Mouse (Mus musculus) intestine, embryonic 15.5 days (tissue): ENCODE data around the gene Arhgap6. TPM values are rescaled to one million over a fixed set of nuclear protein-coding genes. Genes with fewer than 3 reads are reported as not detected.

Source experiments
- ATAC-seq: fragments of 200-750 bp; cut with Nextera tagmentation; 2 replicates; pipeline ENCODE4 v1.8.0; 2017; ENCODE audit warnings: moderate TSS enrichment, moderate library complexity
- H3K27ac ChIP-seq: fragments of 300-500 bp; sonication (generic); 2 replicates; pipeline ENCODE4 v1.5.1; 2015; ENCODE audit warnings: mild to moderate bottlenecking, inconsistent platforms
- H3K27me3 ChIP-seq: fragments of 300-500 bp; sonication (generic); replicated peaks from 2 replicates; pipeline ENCODE4 v1.6.1; 2015; ENCODE audit warnings: inconsistent platforms
- H3K36me3 ChIP-seq: fragments of 300-500 bp; sonication (generic); 2 replicates; pipeline ENCODE4 v1.6.1; 2015; ENCODE audit warnings: inconsistent platforms
- H3K4me1 ChIP-seq: fragments of 300-500 bp; sonication (generic); replicated peaks from 2 replicates; pipeline ENCODE4 v1.6.1; 2015; ENCODE audit warnings: inconsistent platforms
- H3K4me2 ChIP-seq: fragments of 300-500 bp; sonication (generic); replicated peaks from 2 replicates; pipeline ENCODE4 v1.6.1; 2015; ENCODE audit warnings: mild to moderate bottlenecking, inconsistent platforms
- H3K4me3 ChIP-seq: fragments of 300-500 bp; sonication (generic); replicated peaks from 2 replicates; pipeline ENCODE4 v1.5.1; 2015; ENCODE audit warnings: inconsistent platforms
- H3K9ac ChIP-seq: fragments of 300-500 bp; sonication (generic); 2 replicates; pipeline ENCODE4 v1.6.1; 2015; ENCODE audit warnings: inconsistent platforms
- H3K9me3 ChIP-seq: fragments of 300-500 bp; sonication (generic); 2 replicates; pipeline ENCODE4 v1.6.1; 2016; ENCODE audit warnings: inconsistent platforms
- WGBS: fragments of 180-500 bp; shearing (Covaris S2); methylation state at CpG from one replicate; pipeline ENCODE4 v1.1.7; 2015; 5-methylcytosine and 5-hydroxymethylcytosine counted together
- polyA plus RNA-seq: library from polyadenylated mRNA; unstranded; fragments of >200 nt; fragmentation: Nextera tagmentation; extraction: Ambion mirVana; gene quantifications from 2 replicates; pipeline ENCODE4 v1.2.1, GENCODE M21; 2015

Arhgap6 gene
- polyA plus RNA-seq, 1 experiment from 2014 or later: 5.6 TPM

- WGBS: 15% methylated on average over 32 of the region's 32 CpGs
- no peak overlapping the region for H3K27ac ChIP-seq
- peak; percentile 98 for ATAC-seq
- peak overlapping the region; percentile 48 for H3K4me3 ChIP-seq
- peak overlapping the region; percentile 45 for H3K9ac ChIP-seq
- 0 out of 2 replicates have a peak, but pooled peaks cover 8% of the 10 kb centered on the region for H3K27me3 ChIP-seq
- H3K36me3 ChIP-seq: no peaks in the 10 kb centered on the region
- no peaks in the 10 kb centered on the region for H3K4me1 ChIP-seq
- H3K9me3 ChIP-seq: no peaks in the 10 kb centered on the region
- H3K4me2 ChIP-seq: peak overlapping the region; percentile 63
Measured at GRCm38 (mm10) chrX:169036403-169037296, 241.8 kb downstream of the Arhgap6 start.

GRCm38 (mm10) chrX:169037401-169037800, 242.5 kb downstream of the Arhgap6 start:
- no peak overlapping the region for H3K9ac ChIP-seq
- 51% methylated on average over 4 of the region's 4 CpGs for WGBS
- no peak overlapping the region for H3K27ac ChIP-seq
- ATAC-seq: no peak
- H3K4me3 ChIP-seq: peak overlapping the region; percentile 48
- no peaks in the 10 kb centered on the region for H3K9me3 ChIP-seq
- peak overlapping the region; percentile 63 for H3K4me2 ChIP-seq
- H3K27me3 ChIP-seq: 0 out of 2 replicates have a peak, but pooled peaks cover 8% of the 10 kb centered on the region
- H3K36me3 ChIP-seq: no peaks in the 10 kb centered on the region
- no peaks in the 10 kb centered on the region for H3K4me1 ChIP-seq

GRCm38 (mm10) chrX:169043872-169044271, 249.0 kb downstream of the Arhgap6 start:
- Histone ChIP-seq H3K4me3 (no peak overlapping the region), H3K9ac (no peak overlapping the region), H3K36me3 (no peaks in the 10 kb centered on the region), H3K27me3 (no peaks in the 10 kb centered on the region), H3K4me1 (no peaks in the 10 kb centered on the region), H3K4me2 (no peak overlapping the region), H3K27ac (no peak overlapping the region), H3K9me3 (no peaks in the 10 kb centered on the region)
- no peak for ATAC-seq
- WGBS: 78% methylated on average over 1 of the region's 1 CpGs

GRCm38 (mm10) chrX:169047595-169047994, 252.7 kb downstream of the Arhgap6 start:
- 42% methylated on average over 3 of the region's 3 CpGs for WGBS
- Histone ChIP-seq H3K4me3 (no peak overlapping the region), H3K4me1 (no peaks in the 10 kb centered on the region), H3K4me2 (no peak overlapping the region), H3K27ac (no peak overlapping the region), H3K9ac (no peak overlapping the region), H3K9me3 (no peaks in the 10 kb centered on the region), H3K27me3 (no peaks in the 10 kb centered on the region), H3K36me3 (no peaks in the 10 kb centered on the region)
- no peak for ATAC-seq

GRCm38 (mm10) chrX:169049550-169049949, 254.7 kb downstream of the Arhgap6 start:
- no peak for ATAC-seq
- H3K27me3 ChIP-seq: no peaks in the 10 kb centered on the region
- no peaks in the 10 kb centered on the region for H3K9me3 ChIP-seq
- H3K4me2 ChIP-seq: no peak overlapping the region
- H3K4me3 ChIP-seq: no peak overlapping the region
- no peak overlapping the region for H3K9ac ChIP-seq
- H3K27ac ChIP-seq: no peak overlapping the region
- H3K4me1 ChIP-seq: no peaks in the 10 kb centered on the region
- H3K36me3 ChIP-seq: no peaks in the 10 kb centered on the region

- Histone ChIP-seq H3K4me2 (no peak overlapping the region), H3K36me3 (no peaks in the 10 kb centered on the region), H3K4me3 (no peak overlapping the region), H3K4me1 (no peaks in the 10 kb centered on the region), H3K9ac (no peak overlapping the region), H3K27ac (0 out of 2 replicates have a peak overlapping the region, but pooled peaks have one; percentile 13), H3K27me3 (no peaks in the 10 kb centered on the region), H3K9me3 (no peaks in the 10 kb centered on the region)
- ATAC-seq: no peak
- 42% methylated on average over 5 of the region's 5 CpGs for WGBS
Measured at GRCm38 (mm10) chrX:169053907-169054476, 259.1 kb downstream of the Arhgap6 start.

- Histone ChIP-seq H3K9ac (no peak overlapping the region), H3K27ac (no peak overlapping the region), H3K4me3 (no peak overlapping the region), H3K27me3 (no peaks in the 10 kb centered on the region), H3K9me3 (no peaks in the 10 kb centered on the region), H3K4me1 (no peaks in the 10 kb centered on the region), H3K4me2 (no peak overlapping the region), H3K36me3 (no peaks in the 10 kb centered on the region)
- no peak for ATAC-seq
Measured at GRCm38 (mm10) chrX:169062555-169062954, 267.7 kb downstream of the Arhgap6 start.

- WGBS: 55% methylated on average over 3 of the region's 3 CpGs
- H3K9me3 ChIP-seq: no peaks in the 10 kb centered on the region
- H3K4me1 ChIP-seq: no peaks in the 10 kb centered on the region
- H3K27ac ChIP-seq: no peak overlapping the region
- H3K4me2 ChIP-seq: no peak overlapping the region
- no peak overlapping the region for H3K9ac ChIP-seq
- ATAC-seq: no peak
- no peaks in the 10 kb centered on the region for H3K36me3 ChIP-seq
- H3K4me3 ChIP-seq: no peak overlapping the region
- H3K27me3 ChIP-seq: no peaks in the 10 kb centered on the region
Measured at GRCm38 (mm10) chrX:169065298-169065697, 270.4 kb downstream of the Arhgap6 start.

GRCm38 (mm10) chrX:169065922-169066321, 271.0 kb downstream of the Arhgap6 start:
- Histone ChIP-seq H3K4me2 (no peak overlapping the region), H3K4me1 (no peaks in the 10 kb centered on the region), H3K27me3 (no peaks in the 10 kb centered on the region), H3K4me3 (no peak overlapping the region), H3K36me3 (no peaks in the 10 kb centered on the region), H3K9ac (no peak overlapping the region), H3K27ac (no peak overlapping the region), H3K9me3 (no peaks in the 10 kb centered on the region)
- no peak for ATAC-seq
- WGBS: 71% methylated on average over 1 of the region's 1 CpGs

- no peaks in the 10 kb centered on the region for H3K27me3 ChIP-seq
- no peaks in the 10 kb centered on the region for H3K9me3 ChIP-seq
- no peaks in the 10 kb centered on the region for H3K36me3 ChIP-seq
- ATAC-seq: no peak
- H3K4me2 ChIP-seq: no peak overlapping the region
- no peak overlapping the region for H3K4me3 ChIP-seq
- no peak overlapping the region for H3K9ac ChIP-seq
- no peak overlapping the region for H3K27ac ChIP-seq
- WGBS: 79% methylated on average over 2 of the region's 2 CpGs
- H3K4me1 ChIP-seq: no peaks in the 10 kb centered on the region
Measured at GRCm38 (mm10) chrX:169075020-169075419, 280.1 kb downstream of the Arhgap6 start.

GRCm38 (mm10) chrX:169081609-169082008, 286.7 kb downstream of the Arhgap6 start:
- Histone ChIP-seq H3K4me1 (no peaks in the 10 kb centered on the region), H3K36me3 (no peaks in the 10 kb centered on the region), H3K9me3 (no peaks in the 10 kb centered on the region), H3K27me3 (no peaks in the 10 kb centered on the region), H3K4me2 (no peak overlapping the region), H3K4me3 (no peak overlapping the region), H3K27ac (no peak overlapping the region), H3K9ac (no peak overlapping the region)
- ATAC-seq: no peak
- 73% methylated on average over 3 of the region's 3 CpGs for WGBS

GRCm38 (mm10) chrX:169085871-169086270, 291.0 kb downstream of the Arhgap6 start:
- H3K9ac ChIP-seq: no peak overlapping the region
- H3K4me1 ChIP-seq: no peaks in the 10 kb centered on the region
- 17% methylated on average over 5 of the region's 5 CpGs for WGBS
- no peak for ATAC-seq
- H3K27ac ChIP-seq: no peak overlapping the region
- H3K27me3 ChIP-seq: no peaks in the 10 kb centered on the region
- no peak overlapping the region for H3K4me3 ChIP-seq
- no peaks in the 10 kb centered on the region for H3K9me3 ChIP-seq
- H3K36me3 ChIP-seq: no peaks in the 10 kb centered on the region
- no peak overlapping the region for H3K4me2 ChIP-seq

- WGBS: 68% methylated on average over 2 of the region's 2 CpGs
- no peak for ATAC-seq
Measured at GRCm38 (mm10) chrX:169089221-169089620, 294.3 kb downstream of the Arhgap6 start.

More at GRCm38 (mm10) chrX:169089221-169089620, 294.3 kb downstream of the Arhgap6 start:
- Histone ChIP-seq H3K9ac (no peak overlapping the region), H3K4me2 (no peak overlapping the region), H3K27ac (no peak overlapping the region), H3K4me1 (no peaks in the 10 kb centered on the region), H3K9me3 (no peaks in the 10 kb centered on the region), H3K27me3 (no peaks in the 10 kb centered on the region), H3K4me3 (no peak overlapping the region), H3K36me3 (no peaks in the 10 kb centered on the region)
